Mouse (Mus musculus) thymus, adult 2 months (tissue): Measurements from ENCODE around the gene Rhpn2. TPM values are rescaled to one million over a fixed set of nuclear protein-coding genes. Genes with fewer than 3 reads are reported as not detected.
A peak's percentile ranks its signal among the peaks of the same experiment; 100 is the strongest.

ENCODE experiments used
- DNase-seq: peaks from one replicate; pipeline ENCODE4 v3.0.0; 2021
- H3K27ac ChIP-seq: fragments of 200-500 bp; 2 replicates; pipeline ENCODE4 v1.5.1; 2012; ENCODE audit warnings: low read length, control low read depth; ENCODE audit not compliant: control insufficient read depth, insufficient read depth
- H3K27me3 ChIP-seq: fragments of 200-500 bp; 2 replicates; pipeline ENCODE4 v1.6.1; 2012; ENCODE audit warnings: mild to moderate bottlenecking, low read length, moderate library complexity, mixed read lengths; ENCODE audit not compliant: control insufficient read depth, insufficient read depth
- H3K36me3 ChIP-seq: fragments of 200-500 bp; 2 replicates; pipeline ENCODE4 v1.6.1; 2012; ENCODE audit warnings: mild to moderate bottlenecking, low read length, moderate library complexity; ENCODE audit not compliant: control insufficient read depth, insufficient read depth
- H3K4me1 ChIP-seq: fragments of 200-500 bp; replicated peaks from 2 replicates; pipeline ENCODE4 v1.6.1; 2012; ENCODE audit warnings: low read length; ENCODE audit not compliant: control insufficient read depth, insufficient read depth
- H3K4me3 ChIP-seq: fragments of 200-500 bp; 2 replicates; pipeline ENCODE4 v1.5.1; 2012; ENCODE audit warnings: mild to moderate bottlenecking, low read length, control low read depth, moderate library complexity; ENCODE audit not compliant: control insufficient read depth, insufficient read depth
- CTCF ChIP-seq: fragments of 200-500 bp; IDR thresholded peaks from 2 replicates; pipeline ENCODE4 v1.5.1; 2012; ENCODE audit warnings: mild to moderate bottlenecking, control low read depth, low read length, moderate library complexity, borderline replicate concordance; ENCODE audit not compliant: control insufficient read depth, poor library complexity, insufficient read depth; ENCODE audit errors: extremely low read depth
- POLR2A ChIP-seq: fragments of 200-500 bp; IDR thresholded peaks from 2 replicates; pipeline ENCODE4 v1.6.1; 2012; ENCODE audit warnings: mild to moderate bottlenecking, low read length, control low read depth, moderate library complexity; ENCODE audit not compliant: control insufficient read depth, poor library complexity, insufficient read depth; ENCODE audit errors: extremely low read depth
- WGBS: fragments of 180-500 bp; shearing (Covaris S2); methylation state at CpG from one replicate; pipeline ENCODE4 v1.1.7; 2018; 5-methylcytosine and 5-hydroxymethylcytosine counted together
- polyA plus RNA-seq: library from polyadenylated mRNA; depleted of rRNA; stranded (reverse); fragments of >200 nt; gene quantifications from 2 replicates; pipeline ENCODE4 v1.2.3, GENCODE M21; 2012

Gene Rhpn2
- polyA plus RNA-seq, 1 experiment, result 1.3 TPM

DNA sequence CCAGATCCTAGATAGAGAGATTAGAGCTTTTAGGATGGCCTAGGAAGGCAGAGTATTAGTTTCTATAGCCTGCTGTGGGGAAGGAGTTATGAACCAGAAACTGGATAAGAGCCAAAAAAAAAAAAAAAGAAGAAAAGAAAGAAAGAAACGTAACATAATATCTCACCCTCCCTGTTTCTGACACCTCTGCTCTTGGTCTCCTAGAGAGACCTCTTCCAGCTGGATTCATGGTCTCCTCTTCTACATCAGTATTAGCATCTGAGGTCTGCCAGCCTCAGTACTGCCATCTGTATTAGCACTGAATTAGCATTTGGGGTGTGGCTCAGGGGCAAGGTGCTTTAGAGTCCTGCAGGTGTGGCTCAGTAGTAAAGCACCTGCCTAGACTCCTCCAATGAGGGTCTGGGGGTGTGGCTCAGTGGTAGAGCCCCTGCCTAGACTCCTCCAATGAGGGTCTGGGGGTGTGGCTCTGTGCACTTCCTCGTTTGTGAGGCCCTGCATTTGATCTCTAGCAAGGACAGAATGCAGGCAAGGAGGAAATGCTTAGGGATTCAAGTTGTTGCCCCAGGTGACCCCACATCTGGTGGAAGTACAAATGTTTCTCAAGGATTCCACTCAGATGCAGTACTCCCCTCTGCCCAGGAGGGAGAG lies 48.9 kb downstream of the Rhpn2 start:
- WGBS, result 51% methylated on average over 2 of the region's 2 CpGs
- Histone ChIP-seq H3K27me3 (no peaks in the 10 kb centered on the region), H3K4me3 (no peak overlapping the region), H3K27ac (no peak overlapping the region), H3K36me3 (no peaks in the 10 kb centered on the region), H3K4me1 (0 out of 2 replicates have a peak, but pooled peaks cover 2% of the 10 kb centered on the region)
- no peak for TF ChIP-seq POLR2A
- no peak for TF ChIP-seq CTCF
- DNase-seq, result no peak

DNA sequence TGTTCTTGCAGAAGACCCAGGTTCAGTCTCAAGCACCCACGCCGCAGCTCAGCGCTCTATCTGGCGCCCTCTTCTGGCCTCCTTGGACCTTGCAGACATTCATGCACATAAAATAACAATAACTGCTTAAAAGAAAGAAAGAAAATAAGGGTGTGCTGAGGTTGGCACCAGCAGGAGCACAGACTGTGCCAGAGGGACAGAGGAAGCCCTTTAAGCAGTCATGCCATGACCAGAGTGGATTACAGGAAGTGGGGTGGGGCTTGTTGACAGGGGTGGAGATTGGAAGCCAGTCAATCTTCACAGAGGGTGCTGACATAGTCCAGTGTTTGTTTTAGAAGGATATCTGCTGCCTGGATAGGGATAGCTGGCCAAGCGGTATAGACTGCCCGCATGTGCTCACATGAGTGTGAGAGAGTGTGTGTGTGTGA lies 52.6 kb downstream of the Rhpn2 start:
- DNase-seq, result peak; percentile 13
- Histone ChIP-seq H3K4me3 (no peak overlapping the region), H3K36me3 (no peaks in the 10 kb centered on the region), H3K27me3 (no peaks in the 10 kb centered on the region), H3K4me1 (no peaks in the 10 kb centered on the region), H3K27ac (no peak overlapping the region)
- 77% methylated on average over 6 of the region's 6 CpGs for WGBS
- TF ChIP-seq CTCF (peak; percentile 53; the same call in 1 of the 2 replicates), POLR2A (no peak)

DNA sequence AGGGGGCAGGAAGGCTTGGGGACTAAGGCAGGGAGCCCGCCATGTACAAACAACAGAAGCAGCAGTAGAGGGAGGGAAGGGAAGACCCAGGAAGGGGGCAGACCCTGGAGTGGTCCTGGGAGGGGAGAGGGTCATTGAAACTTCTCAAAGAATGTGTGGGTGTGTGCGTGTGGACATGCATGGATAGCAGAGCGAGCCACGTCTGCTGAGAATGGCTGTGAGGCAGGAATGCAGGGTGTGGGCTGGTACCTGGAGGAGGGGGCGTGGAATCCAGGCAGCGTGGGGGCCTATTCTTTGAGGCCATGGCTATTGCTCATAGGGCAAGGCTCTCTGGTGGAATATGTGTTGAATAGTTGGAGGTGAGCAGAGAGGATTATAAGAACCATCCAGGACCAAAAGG lies 54.7 kb downstream of the Rhpn2 start:
- no peaks in the 10 kb centered on the region for H3K27me3 ChIP-seq
- H3K27ac ChIP-seq, result no peak overlapping the region
- no peak for TF ChIP-seq POLR2A
- no peaks in the 10 kb centered on the region for H3K4me1 ChIP-seq
- DNase-seq, result no peak
- H3K36me3 ChIP-seq, result peaks cover 5% of the 10 kb centered on the region
- WGBS, result 88% methylated on average over 6 of the region's 6 CpGs
- no peak overlapping the region for H3K4me3 ChIP-seq

DNA sequence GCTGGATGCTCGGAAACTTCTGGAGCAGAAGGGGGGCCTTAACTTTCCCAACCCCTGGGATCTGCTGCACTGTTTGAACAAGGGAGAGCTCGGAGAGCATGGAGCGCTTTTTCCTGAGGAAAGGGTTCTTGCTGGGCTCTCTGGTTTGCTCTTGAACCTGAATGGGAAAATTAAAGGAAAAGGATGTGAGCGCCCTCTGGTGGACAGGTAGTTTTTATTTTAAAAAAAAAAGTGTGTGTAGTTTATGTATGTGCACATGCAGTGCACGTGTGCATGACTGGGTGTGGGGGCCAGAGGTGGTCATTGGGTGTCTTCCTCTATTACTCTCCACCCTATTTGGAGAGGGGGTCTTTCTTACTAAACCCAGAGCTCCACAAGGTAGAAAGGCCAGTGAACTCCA lies 59.0 kb downstream of the Rhpn2 start:
- Histone ChIP-seq H3K4me1 (peaks cover 15% of the 10 kb centered on the region), H3K27ac (no peak overlapping the region), H3K4me3 (no peak overlapping the region), H3K36me3 (peaks cover 5% of the 10 kb centered on the region), H3K27me3 (no peaks in the 10 kb centered on the region)
- 83% methylated on average over 5 of the region's 5 CpGs for WGBS
- no peak for DNase-seq
- TF ChIP-seq POLR2A (no peak), CTCF (no peak)

DNA sequence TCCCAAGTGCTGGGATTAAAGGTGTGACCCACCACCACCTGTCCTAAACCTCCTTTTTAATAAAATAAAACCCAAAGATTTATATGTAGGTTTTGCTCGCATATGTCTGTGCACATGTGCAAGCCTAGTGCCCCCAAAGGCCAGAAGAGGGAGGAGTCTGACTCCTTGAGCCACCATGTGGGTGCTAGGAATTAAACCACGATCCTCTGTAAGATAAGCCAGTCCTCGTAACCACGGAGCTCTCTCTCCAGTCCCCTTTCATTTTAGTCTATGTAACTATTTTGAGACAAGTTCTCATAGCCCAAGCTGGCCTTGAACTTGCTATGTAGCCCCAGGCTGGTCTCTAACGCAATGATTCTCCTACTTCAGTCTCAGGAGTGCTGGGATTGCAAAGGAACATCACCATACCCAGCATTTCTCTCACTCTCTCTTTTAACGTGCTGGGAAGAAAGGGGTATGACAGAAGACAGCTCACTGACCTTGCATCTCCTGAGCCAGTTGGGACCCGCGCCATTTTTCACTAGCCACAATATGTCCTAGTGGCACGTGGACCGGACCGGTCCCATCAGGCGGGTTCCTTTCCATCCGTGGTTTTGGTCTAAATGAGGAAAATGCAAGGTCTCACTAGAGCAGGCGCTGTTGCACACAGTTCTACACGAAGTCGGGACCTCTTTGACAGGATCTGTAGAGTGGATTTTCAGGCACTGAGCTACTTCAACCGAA lies 61.9 kb downstream of the Rhpn2 start:
- DNase-seq, result no peak

DNA sequence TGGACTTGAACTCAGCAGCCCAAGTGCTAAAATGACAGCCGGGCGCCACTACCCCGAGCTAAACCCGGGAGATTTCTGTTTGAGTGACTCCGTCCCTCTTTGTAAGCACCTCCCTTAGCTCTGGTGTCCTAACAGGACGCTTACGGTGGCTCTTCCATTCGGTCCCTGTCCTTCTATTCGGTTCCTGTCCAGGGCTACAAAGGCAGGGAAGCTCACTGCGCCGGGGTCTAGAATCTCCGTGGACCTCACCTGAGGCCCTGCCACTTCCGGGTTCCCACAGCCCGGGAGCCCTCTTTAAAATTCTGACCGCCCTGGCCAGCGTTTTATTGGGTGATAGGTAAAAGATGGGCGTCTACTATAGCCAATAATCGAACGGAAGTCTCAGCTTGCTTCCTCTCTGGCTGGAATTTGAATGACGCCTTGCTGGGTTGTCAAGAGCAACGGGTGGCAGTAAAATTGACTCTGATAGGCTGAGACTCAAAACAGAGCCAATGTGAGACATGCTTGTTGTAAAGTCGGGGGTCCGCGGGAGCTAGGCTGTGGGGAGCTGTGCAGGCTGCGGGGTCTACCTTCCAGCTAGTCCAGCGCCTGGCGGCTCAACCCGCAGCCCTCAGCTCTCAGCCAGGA lies 62.7 kb downstream of the Rhpn2 start, which contains the start of the genes Faap24 and Cep89:
Faap24 (minus strand) TSS at position 295 of the 627 bp plus-strand sequence.
Cep89 (plus strand) TSS at position 494 of the 627 bp plus-strand sequence.
- H3K4me3 ChIP-seq, result peak within 1 kb of the TSS; percentile 84
- H3K4me1 ChIP-seq, result peaks cover 15% of the 10 kb centered on the region
- no peaks in the 10 kb centered on the region for H3K27me3 ChIP-seq
- peak; percentile 94 for DNase-seq
- H3K36me3 ChIP-seq, result peaks cover 5% of the 10 kb centered on the region
- no peak within 1 kb of the TSS for H3K27ac ChIP-seq
- under 1% methylated on average over 28 of the region's 28 CpGs for WGBS
- TF ChIP-seq POLR2A, result 0 out of 2 replicates have a peak, but pooled peaks have one; percentile 53
- TF ChIP-seq CTCF, result no peak

More for the DNA sequence above, 61.9 kb downstream of the Rhpn2 start:
- Histone ChIP-seq H3K4me3 (peak overlapping the region; percentile 84), H3K36me3 (peaks cover 5% of the 10 kb centered on the region), H3K4me1 (peaks cover 15% of the 10 kb centered on the region), H3K27ac (no peak overlapping the region), H3K27me3 (no peaks in the 10 kb centered on the region)
- WGBS, result 5% methylated on average over 17 of the region's 17 CpGs
- no peak for TF ChIP-seq CTCF
- no peak for TF ChIP-seq POLR2A
